Mouse (Mus musculus) midbrain, embryonic 13.5 days (tissue): Measurements from ENCODE around the gene Gramd1b. TPM values are rescaled to one million over a fixed set of nuclear protein-coding genes. Genes with fewer than 3 reads are reported as not detected.

Experiments
- ATAC-seq: fragments of 200-750 bp; cut with Nextera tagmentation; 2 replicates; pipeline ENCODE4 v1.8.0; 2017; ENCODE audit warnings: mild to moderate bottlenecking, moderate TSS enrichment, moderate library complexity
- H3K27ac ChIP-seq: fragments of 300-500 bp; sonication (generic); 2 replicates; pipeline ENCODE4 v1.5.1; 2015; ENCODE audit warnings: inconsistent platforms, mild to moderate bottlenecking, moderate library complexity
- H3K27me3 ChIP-seq: fragments of 300-500 bp; sonication (generic); 2 replicates; pipeline ENCODE4 v1.6.1; 2015; ENCODE audit warnings: mild to moderate bottlenecking, inconsistent platforms
- H3K36me3 ChIP-seq: fragments of 300-500 bp; sonication (generic); 2 replicates; pipeline ENCODE4 v1.6.1; 2015; ENCODE audit warnings: mild to moderate bottlenecking, inconsistent platforms
- H3K4me1 ChIP-seq: fragments of 300-500 bp; sonication (generic); replicated peaks from 2 replicates; pipeline ENCODE4 v1.6.1; 2015; ENCODE audit warnings: inconsistent platforms
- H3K4me2 ChIP-seq: fragments of 300-500 bp; sonication (generic); replicated peaks from 2 replicates; pipeline ENCODE4 v1.6.1; 2015; ENCODE audit warnings: moderate library complexity, mild to moderate bottlenecking, inconsistent platforms
- H3K4me3 ChIP-seq: fragments of 300-500 bp; sonication (generic); replicated peaks from 2 replicates; pipeline ENCODE4 v1.5.1; 2015; ENCODE audit warnings: mild to moderate bottlenecking, inconsistent platforms
- H3K9ac ChIP-seq: fragments of 300-500 bp; sonication (generic); replicated peaks from 2 replicates; pipeline ENCODE4 v1.6.1; 2015; ENCODE audit warnings: mild to moderate bottlenecking, inconsistent platforms
- H3K9me3 ChIP-seq: fragments of 300-500 bp; sonication (generic); 2 replicates; pipeline ENCODE4 v1.6.1; 2016; ENCODE audit warnings: mild to moderate bottlenecking, inconsistent platforms
- WGBS: fragments of 180-500 bp; shearing (Covaris S2); methylation state at CpG from one replicate; pipeline ENCODE4 v1.1.7; 2015; 5-methylcytosine and 5-hydroxymethylcytosine counted together
- polyA plus RNA-seq: library from polyadenylated mRNA; unstranded; fragments of >200 nt; fragmentation: Nextera tagmentation; extraction: Ambion mirVana; gene quantifications from 2 replicates; pipeline ENCODE4 v1.2.1, GENCODE M21; 2015

Gene Gramd1b
- polyA plus RNA-seq, 1 experiment from 2014 or later = 8.1 TPM

GRCm38 (mm10) chr9:40469403-40470137 lies 61.6 kb downstream of the Gramd1b start:
- WGBS = 71% methylated on average over 15 of the region's 15 CpGs
- Histone ChIP-seq H3K4me1 (no peaks in the 10 kb centered on the region), H3K9me3 (no peaks in the 10 kb centered on the region), H3K27ac (no peak overlapping the region), H3K4me2 (no peak overlapping the region), H3K9ac (no peak overlapping the region), H3K36me3 (no peaks in the 10 kb centered on the region), H3K4me3 (no peak overlapping the region), H3K27me3 (no peaks in the 10 kb centered on the region)
- ATAC-seq = no peak

- no peak for ATAC-seq
- H3K36me3 ChIP-seq = no peaks in the 10 kb centered on the region
- no peak overlapping the region for H3K4me2 ChIP-seq
- H3K27ac ChIP-seq = no peak overlapping the region
- H3K4me3 ChIP-seq = no peak overlapping the region
- 77% methylated on average over 7 of the region's 7 CpGs for WGBS
- no peaks in the 10 kb centered on the region for H3K27me3 ChIP-seq
- no peak overlapping the region for H3K9ac ChIP-seq
- H3K4me1 ChIP-seq = peaks cover 7% of the 10 kb centered on the region; the same call in 1 of the 2 replicates
- H3K9me3 ChIP-seq = no peaks in the 10 kb centered on the region
Measured at GRCm38 (mm10) chr9:40466782-40467181, 64.4 kb downstream of the Gramd1b start.

- peaks cover 7% of the 10 kb centered on the region; the same call in 1 of the 2 replicates for H3K4me1 ChIP-seq
- no peaks in the 10 kb centered on the region for H3K9me3 ChIP-seq
- no peak overlapping the region for H3K4me3 ChIP-seq
- no peak overlapping the region for H3K4me2 ChIP-seq
- no peak for ATAC-seq
- no peak overlapping the region for H3K9ac ChIP-seq
- 90% methylated on average over 5 of the region's 5 CpGs for WGBS
- no peaks in the 10 kb centered on the region for H3K36me3 ChIP-seq
- H3K27me3 ChIP-seq = no peaks in the 10 kb centered on the region
- H3K27ac ChIP-seq = no peak overlapping the region
Measured at GRCm38 (mm10) chr9:40465596-40465995, 65.6 kb downstream of the Gramd1b start.

- 59% methylated on average over 6 of the region's 6 CpGs for WGBS
- no peak for ATAC-seq
- Histone ChIP-seq H3K36me3 (no peaks in the 10 kb centered on the region), H3K4me3 (no peak overlapping the region), H3K27me3 (peaks cover 4% of the 10 kb centered on the region; the same call in 1 of the 2 replicates), H3K27ac (no peak overlapping the region), H3K4me1 (peaks cover 7% of the 10 kb centered on the region; the same call in 1 of the 2 replicates), H3K9ac (no peak overlapping the region), H3K9me3 (no peaks in the 10 kb centered on the region), H3K4me2 (no peak overlapping the region)
Measured at GRCm38 (mm10) chr9:40462401-40462800, 68.8 kb downstream of the Gramd1b start.

GRCm38 (mm10) chr9:40460781-40461180 lies 70.4 kb downstream of the Gramd1b start:
- Histone ChIP-seq H3K4me2 (no peak overlapping the region), H3K27me3 (peaks cover 17% of the 10 kb centered on the region), H3K4me3 (no peak overlapping the region), H3K9me3 (no peaks in the 10 kb centered on the region), H3K9ac (no peak overlapping the region), H3K4me1 (peaks cover 17% of the 10 kb centered on the region), H3K27ac (no peak overlapping the region), H3K36me3 (no peaks in the 10 kb centered on the region)
- no peak for ATAC-seq
- WGBS = 42% methylated on average over 6 of the region's 6 CpGs

- peaks cover 27% of the 10 kb centered on the region for H3K4me1 ChIP-seq
- H3K36me3 ChIP-seq = no peaks in the 10 kb centered on the region
- no peaks in the 10 kb centered on the region for H3K9me3 ChIP-seq
- 84% methylated on average over 5 of the region's 5 CpGs for WGBS
- H3K9ac ChIP-seq = no peak overlapping the region
- H3K27ac ChIP-seq = no peak overlapping the region
- H3K27me3 ChIP-seq = peaks cover 25% of the 10 kb centered on the region
- no peak overlapping the region for H3K4me2 ChIP-seq
- no peak overlapping the region for H3K4me3 ChIP-seq
- ATAC-seq = no peak
Measured at GRCm38 (mm10) chr9:40459304-40460280, 71.6 kb downstream of the Gramd1b start.

GRCm38 (mm10) chr9:40458559-40459303 lies 72.5 kb downstream of the Gramd1b start:
- Histone ChIP-seq H3K4me3 (no peak overlapping the region), H3K4me2 (no peak overlapping the region), H3K9ac (no peak overlapping the region), H3K27me3 (peaks cover 31% of the 10 kb centered on the region), H3K4me1 (peaks cover 27% of the 10 kb centered on the region), H3K27ac (no peak overlapping the region), H3K36me3 (no peaks in the 10 kb centered on the region), H3K9me3 (no peaks in the 10 kb centered on the region)
- no peak for ATAC-seq
- WGBS = 69% methylated on average over 4 of the region's 4 CpGs

- Histone ChIP-seq H3K4me3 (no peak overlapping the region), H3K27me3 (peaks cover 31% of the 10 kb centered on the region), H3K4me1 (peaks cover 26% of the 10 kb centered on the region), H3K27ac (no peak overlapping the region), H3K9me3 (no peaks in the 10 kb centered on the region), H3K36me3 (no peaks in the 10 kb centered on the region), H3K4me2 (no peak overlapping the region), H3K9ac (no peak overlapping the region)
- WGBS = 77% methylated on average over 5 of the region's 5 CpGs
- ATAC-seq = no peak
Measured at GRCm38 (mm10) chr9:40457448-40457847, 73.7 kb downstream of the Gramd1b start.

- H3K4me2 ChIP-seq = peak overlapping the region; percentile 97
- no peak overlapping the region for H3K27ac ChIP-seq
- no peaks in the 10 kb centered on the region for H3K36me3 ChIP-seq
- H3K9ac ChIP-seq = peak overlapping the region; percentile 59
- 0% methylated on average over 7 of the region's 7 CpGs for WGBS
- H3K27me3 ChIP-seq = peaks cover 31% of the 10 kb centered on the region
- ATAC-seq = peak; percentile 78
- H3K4me1 ChIP-seq = peaks cover 20% of the 10 kb centered on the region
- no peaks in the 10 kb centered on the region for H3K9me3 ChIP-seq
- H3K4me3 ChIP-seq = peak overlapping the region; percentile 52
Measured at GRCm38 (mm10) chr9:40456191-40456590, 75.0 kb downstream of the Gramd1b start.

GRCm38 (mm10) chr9:40455336-40456185 lies 75.6 kb downstream of the Gramd1b start:
- H3K36me3 ChIP-seq = no peaks in the 10 kb centered on the region
- WGBS = under 1% methylated on average over 76 of the region's 77 CpGs
- peak overlapping the region; percentile 59 for H3K9ac ChIP-seq
- H3K27ac ChIP-seq = no peak overlapping the region
- H3K4me1 ChIP-seq = peaks cover 20% of the 10 kb centered on the region
- H3K4me3 ChIP-seq = peak overlapping the region; percentile 52
- no peaks in the 10 kb centered on the region for H3K9me3 ChIP-seq
- peaks cover 31% of the 10 kb centered on the region for H3K27me3 ChIP-seq
- peak overlapping the region; percentile 97 for H3K4me2 ChIP-seq
- ATAC-seq = peak; percentile 76

- Histone ChIP-seq H3K9ac (peak overlapping the region; percentile 59), H3K4me1 (peaks cover 20% of the 10 kb centered on the region), H3K4me3 (peak overlapping the region; percentile 52), H3K27me3 (peaks cover 31% of the 10 kb centered on the region), H3K4me2 (peak overlapping the region; percentile 97), H3K27ac (no peak overlapping the region), H3K36me3 (no peaks in the 10 kb centered on the region), H3K9me3 (no peaks in the 10 kb centered on the region)
- WGBS = 4% methylated on average over 8 of the region's 8 CpGs
- no peak; the same call in 1 of the 2 replicates for ATAC-seq
Measured at GRCm38 (mm10) chr9:40455020-40455335, 76.2 kb downstream of the Gramd1b start.
